Mouse (Mus musculus): Measurements from ENCODE around the gene Stom. TPM values are rescaled to one million over a fixed set of nuclear protein-coding genes. Genes with fewer than 3 reads are reported as not detected.

Stom gene
- polyA plus RNA-seq, 2 experiments, result 77.0 to 149 TPM

DNA sequence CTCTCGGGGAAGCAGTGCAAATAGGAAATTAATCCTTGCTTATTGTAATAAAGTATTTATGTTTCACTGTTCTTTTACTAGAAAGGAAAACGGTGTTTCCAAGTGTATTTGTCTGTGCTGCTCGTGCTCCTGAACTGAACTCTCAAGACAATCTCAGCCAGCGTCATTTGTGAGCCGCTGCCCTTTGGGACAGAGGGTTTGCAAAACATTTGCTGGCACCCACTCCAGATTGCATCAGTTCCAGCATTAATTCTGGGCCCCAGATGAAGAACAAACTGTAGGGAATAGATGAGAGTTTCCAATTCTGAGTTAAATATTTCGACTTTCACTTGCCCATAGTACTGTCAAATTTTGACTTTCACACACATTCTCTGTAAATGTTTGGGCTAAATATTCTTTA, 1.9 kb upstream of the Stom start:
- Histone ChIP-seq H3K36me3 (replicated peaks; ENCODE audit: control insufficient read depth, insufficient read depth, low read depth) (peaks cover 9% of the 10 kb centered on the region), H3K4me2 (ENCODE audit: low read depth) (no peak overlapping the region), H3K27ac (no peak overlapping the region), H3K9ac (replicated peaks) (no peak overlapping the region), H3K9me3 (ENCODE audit: control insufficient read depth, low read length) (no peaks in the 10 kb centered on the region), H3K27me3 (ENCODE audit: control insufficient read depth, insufficient read depth, low read length) (no peaks in the 10 kb centered on the region), H3K4me3 (ENCODE audit: insufficient read depth in 1 of 2, low read depth in 2 of 2, low read length in 2 of 2) (no peak overlapping the region), H3K4me1 (replicated peaks; ENCODE audit: control insufficient read depth in 2 of 2, insufficient read depth in 2 of 2, low read length in 1 of 2) (peaks cover 15 to 18% of the 10 kb centered on the region in 2 experiments)
- 72% methylated on average over 6 of the region's 6 CpGs for WGBS (ENCODE audit: insufficient replicate concordance)
- TF ChIP-seq CTCF (IDR thresholded peaks at IDR 0.05; ENCODE audit: low read depth), result no peak
- DNase-seq (ENCODE audit: low read depth in 3 of 3, low spot score in 3 of 3) (no peak), ATAC-seq (ENCODE audit: insufficient read depth) (no peak)

DNA sequence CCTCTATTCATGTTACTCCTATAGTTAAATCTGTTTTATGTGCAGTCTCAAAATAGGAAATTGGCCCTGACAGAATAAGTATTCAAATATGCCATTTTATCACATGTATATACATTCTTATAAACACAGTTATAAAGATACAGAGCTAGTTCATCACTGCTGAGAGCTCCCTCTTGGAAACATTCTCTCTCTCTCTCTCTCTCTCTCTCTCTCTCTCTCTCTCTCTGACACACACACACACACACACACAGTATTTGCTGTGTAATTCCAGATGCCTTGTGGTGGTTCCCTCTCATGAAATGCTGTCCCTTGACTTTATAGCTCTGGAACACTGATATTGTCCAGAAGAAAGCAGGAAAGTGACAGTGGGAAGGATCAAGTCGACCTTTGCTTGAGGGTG, 1.3 kb upstream of the Stom start:
- H3K27ac ChIP-seq, result no peak overlapping the region
- WGBS (ENCODE audit: insufficient replicate concordance), result 50% methylated on average over 1 of the region's 1 CpGs
- ATAC-seq (ENCODE audit: insufficient read depth), result no peak
- H3K27me3 ChIP-seq (ENCODE audit: control insufficient read depth, insufficient read depth, low read length), result no peaks in the 10 kb centered on the region
- H3K4me3 ChIP-seq (ENCODE audit: insufficient read depth in 1 of 2, low read depth in 2 of 2, low read length in 2 of 2), result no peak overlapping the region
- DNase-seq (ENCODE audit: low read depth in 3 of 3, low spot score in 3 of 3), result no peak
- no peak overlapping the region for H3K9ac ChIP-seq (replicated peaks)
- peaks cover 14% of the 10 kb centered on the region for H3K36me3 ChIP-seq (replicated peaks; ENCODE audit: control insufficient read depth, insufficient read depth, low read depth)
- H3K4me2 ChIP-seq (ENCODE audit: low read depth), result no peak overlapping the region
- no peaks in the 10 kb centered on the region for H3K9me3 ChIP-seq (ENCODE audit: control insufficient read depth, low read length)
- peaks cover 22% of the 10 kb centered on the region in 2 experiments for H3K4me1 ChIP-seq (replicated peaks; ENCODE audit: control insufficient read depth in 2 of 2, insufficient read depth in 2 of 2, low read length in 1 of 2)
- TF ChIP-seq EP300 (IDR thresholded peaks at IDR 0.05; ENCODE audit: low read depth), result no peak
- TF ChIP-seq CTCF (IDR thresholded peaks at IDR 0.05; ENCODE audit: low read depth), result no peak

DNA sequence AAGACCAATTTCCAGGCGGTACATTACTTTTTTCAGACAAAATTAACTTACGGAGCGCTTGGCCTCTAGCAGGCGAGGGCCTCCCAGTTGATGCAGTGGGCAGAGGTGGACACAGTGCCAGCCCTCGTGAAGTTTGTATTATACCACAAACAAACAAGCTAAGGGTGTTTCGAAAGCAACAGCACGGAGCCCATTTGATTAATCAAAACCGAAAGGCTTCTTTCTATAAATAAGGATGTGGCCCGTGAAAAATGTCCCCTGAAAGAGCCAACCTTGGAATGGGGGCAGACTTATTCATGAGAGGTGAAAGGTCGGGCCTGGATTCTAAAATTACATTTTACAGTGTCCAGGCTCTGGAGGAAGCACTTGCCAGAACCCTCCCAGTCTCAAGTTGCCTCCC, 643 bp upstream of the Stom start:
- H3K4me2 ChIP-seq (ENCODE audit: low read depth), result peak overlapping the region; percentile 70
- WGBS (ENCODE audit: insufficient replicate concordance), result 64% methylated on average over 10 of the region's 10 CpGs
- H3K36me3 ChIP-seq (replicated peaks; ENCODE audit: control insufficient read depth, insufficient read depth, low read depth), result peaks cover 20% of the 10 kb centered on the region
- H3K9me3 ChIP-seq (ENCODE audit: control insufficient read depth, low read length), result no peaks in the 10 kb centered on the region
- TF ChIP-seq CTCF (IDR thresholded peaks at IDR 0.05; ENCODE audit: low read depth) (no peak), EP300 (IDR thresholded peaks at IDR 0.05; ENCODE audit: low read depth) (no peak)
- H3K27ac ChIP-seq, result peak overlapping the region; percentile 73
- DNase-seq (ENCODE audit: low read depth in 3 of 3, low spot score in 3 of 3), result no peak
- peaks cover 26 to 28% of the 10 kb centered on the region in 2 experiments for H3K4me1 ChIP-seq (replicated peaks; ENCODE audit: control insufficient read depth in 2 of 2, insufficient read depth in 2 of 2, low read length in 1 of 2)
- peak overlapping the region; percentile 57 for H3K9ac ChIP-seq (replicated peaks)
- H3K27me3 ChIP-seq (ENCODE audit: control insufficient read depth, insufficient read depth, low read length), result no peaks in the 10 kb centered on the region
- H3K4me3 ChIP-seq (ENCODE audit: insufficient read depth in 1 of 2, low read depth in 2 of 2, low read length in 2 of 2), result peak overlapping the region; percentile 54 to 93
- no peak for ATAC-seq (ENCODE audit: insufficient read depth)

DNA sequence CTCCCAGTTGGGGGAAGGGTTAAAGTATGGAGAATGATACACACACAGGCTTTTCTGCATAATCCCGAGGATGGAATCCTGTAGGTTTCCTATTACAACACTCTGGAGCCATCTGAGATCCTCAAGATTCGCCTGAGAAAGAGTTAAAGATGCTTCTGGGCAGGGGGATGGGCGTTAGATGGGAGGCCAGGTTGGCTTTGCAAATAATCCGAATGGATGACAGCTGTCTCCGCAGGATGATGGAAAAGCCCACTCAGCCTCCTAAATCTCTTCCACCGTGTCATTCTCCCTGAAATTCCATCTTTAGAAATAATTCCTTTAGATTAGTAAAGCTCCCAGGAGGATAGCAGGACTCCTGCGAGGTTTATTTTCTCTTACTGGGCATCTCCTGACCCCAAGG, 1.2 kb downstream of the Stom start:
- Histone ChIP-seq H3K9me3 (ENCODE audit: control insufficient read depth, low read length) (no peaks in the 10 kb centered on the region), H3K36me3 (replicated peaks; ENCODE audit: control insufficient read depth, insufficient read depth, low read depth) (peaks cover 29% of the 10 kb centered on the region), H3K4me1 (replicated peaks; ENCODE audit: control insufficient read depth in 2 of 2, insufficient read depth in 2 of 2, low read length in 1 of 2) (peaks cover 38 to 46% of the 10 kb centered on the region in 2 experiments), H3K9ac (replicated peaks) (peak overlapping the region; percentile 99), H3K4me3 (ENCODE audit: insufficient read depth in 1 of 2, low read depth in 2 of 2, low read length in 2 of 2) (peak overlapping the region; percentile 91 to 93), H3K4me2 (ENCODE audit: low read depth) (peak overlapping the region; percentile 94), H3K27me3 (ENCODE audit: control insufficient read depth, insufficient read depth, low read length) (no peaks in the 10 kb centered on the region), H3K27ac (peak overlapping the region; percentile 98)
- TF ChIP-seq CTCF (IDR thresholded peaks at IDR 0.05; ENCODE audit: low read depth) (no peak), EP300 (IDR thresholded peaks at IDR 0.05; ENCODE audit: low read depth) (no peak; the same call in 1 of the 2 replicates)
- WGBS (ENCODE audit: insufficient replicate concordance), result 14% methylated on average over 7 of the region's 7 CpGs
- ATAC-seq (ENCODE audit: insufficient read depth) (no peak), DNase-seq (ENCODE audit: low read depth in 3 of 3, low spot score in 3 of 3) (no peak)

DNA sequence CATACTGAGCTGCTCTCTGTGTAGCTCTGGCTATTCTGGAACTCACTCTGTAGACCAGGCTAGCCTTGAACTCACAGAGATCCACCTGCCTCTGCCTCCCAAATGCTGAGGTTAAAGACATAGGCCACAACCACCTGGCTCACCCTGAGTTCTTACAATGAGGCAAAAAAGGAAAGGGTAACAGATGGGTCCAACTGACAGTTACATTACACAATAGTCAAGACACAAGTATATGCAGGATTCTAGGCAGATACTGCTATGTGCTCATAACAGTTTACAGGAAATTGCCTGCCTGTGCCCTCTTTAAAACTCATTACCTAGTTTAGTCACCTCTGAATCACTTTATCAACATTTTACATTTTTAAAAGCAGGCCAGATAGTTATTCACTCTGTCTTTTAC, 3.1 kb downstream of the Stom start:
- Histone ChIP-seq H3K27me3 (ENCODE audit: control insufficient read depth, insufficient read depth, low read length) (no peaks in the 10 kb centered on the region), H3K4me3 (ENCODE audit: insufficient read depth in 1 of 2, low read depth in 2 of 2, low read length in 2 of 2) (peak overlapping the region; percentile 91 to 93), H3K4me2 (ENCODE audit: low read depth) (peak overlapping the region; percentile 94), H3K4me1 (replicated peaks; ENCODE audit: control insufficient read depth in 2 of 2, insufficient read depth in 2 of 2, low read length in 1 of 2) (peaks cover 56 to 63% of the 10 kb centered on the region in 2 experiments), H3K27ac (peak overlapping the region; percentile 98), H3K9ac (replicated peaks) (peak overlapping the region; percentile 99), H3K9me3 (ENCODE audit: control insufficient read depth, low read length) (no peaks in the 10 kb centered on the region), H3K36me3 (replicated peaks; ENCODE audit: control insufficient read depth, insufficient read depth, low read depth) (peaks cover 43% of the 10 kb centered on the region)
- no peak for DNase-seq (ENCODE audit: low read depth in 3 of 3, low spot score in 3 of 3)
- ATAC-seq (ENCODE audit: insufficient read depth), result no peak
- peak; percentile 38 for TF ChIP-seq EP300 (IDR thresholded peaks at IDR 0.05; ENCODE audit: low read depth)
- TF ChIP-seq CTCF (IDR thresholded peaks at IDR 0.05; ENCODE audit: low read depth), result no peak

Data from liver, embryonic 14.5 days (tissue).